Mouse (Mus musculus) urinary bladder, postnatal 25 days (tissue): ENCODE data around the gene Hibadh.

Source experiments
- DNase-seq: peaks from one replicate; pipeline ENCODE4 v3.0.0; 2022; ENCODE audit warnings: low spot score

The Hibadh gene

DNA sequence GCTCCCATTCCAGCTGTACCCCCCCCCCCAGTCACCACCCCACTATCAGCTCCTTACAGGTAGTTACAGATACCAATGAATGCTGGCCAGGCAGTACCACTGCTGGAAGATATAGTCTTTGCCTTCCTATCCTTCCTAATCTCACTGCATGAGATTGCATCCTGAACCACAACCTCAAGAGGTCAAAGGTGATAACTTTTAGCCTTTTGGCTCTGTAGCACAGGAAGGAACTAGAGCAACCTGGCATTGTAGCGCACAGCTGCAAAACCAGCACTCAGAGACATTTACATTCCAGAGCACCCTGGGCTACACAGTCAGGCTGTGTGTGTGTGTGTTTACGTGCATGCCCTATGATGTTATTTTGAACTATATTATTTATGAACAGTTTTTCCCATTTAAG is 137.2 kb downstream of the Hibadh start:
- no peak for DNase-seq

DNA sequence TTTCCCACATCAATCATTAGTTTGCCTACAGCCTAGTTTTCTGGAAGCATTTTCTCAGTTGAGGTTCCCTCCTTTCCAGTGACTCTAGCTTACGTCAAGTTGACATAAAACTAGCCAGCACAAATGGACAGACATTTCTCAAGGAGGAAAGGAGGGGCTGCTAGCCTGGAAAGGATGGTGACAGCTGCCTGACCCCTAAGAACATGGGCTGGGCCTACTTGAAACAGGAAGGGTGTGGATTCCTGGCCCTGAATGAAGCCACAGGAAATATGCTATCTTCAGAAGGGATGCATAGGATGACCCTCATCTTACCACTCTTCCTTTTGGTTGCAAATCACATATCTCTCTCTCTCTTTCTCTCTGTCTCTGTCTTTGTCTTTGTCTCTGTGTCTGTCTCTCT is 138.7 kb downstream of the Hibadh start:
- DNase-seq = no peak
